Mouse (Mus musculus) forebrain, postnatal 0 days (tissue): ENCODE results near the gene Sirt4. TPM values are rescaled to one million over a fixed set of nuclear protein-coding genes. Genes with fewer than 3 reads are reported as not detected.
"Not testable (repeated sequence)": the region's sequence is repeated elsewhere in the genome, so short reads cannot be mapped to it uniquely, and the experiment has no call there.

Experiments used
- ATAC-seq: fragments of 200-750 bp; cut with Nextera tagmentation; 2 replicates; pipeline ENCODE4 v1.8.0; 2017; ENCODE audit warnings: mild to moderate bottlenecking, moderate library complexity
- DNase-seq: peaks from one replicate; pipeline ENCODE4 v3.0.0-alpha.2; 2015
- H3K27ac ChIP-seq: fragments of 300-500 bp; sonication (generic); 2 replicates; pipeline ENCODE4 v1.5.1; 2014; ENCODE audit warnings: low read depth, mild to moderate bottlenecking, antibody characterized with exemption, low read length, moderate library complexity, mixed read lengths
- H3K27me3 ChIP-seq: fragments of 300-500 bp; sonication (generic); 2 replicates; pipeline ENCODE4 v1.6.1; 2014; ENCODE audit warnings: mild to moderate bottlenecking, low read length, mixed read lengths; ENCODE audit not compliant: insufficient read depth
- H3K36me3 ChIP-seq: fragments of 300-500 bp; sonication (generic); 2 replicates; pipeline ENCODE4 v1.6.1; 2014; ENCODE audit warnings: mild to moderate bottlenecking, moderate library complexity; ENCODE audit not compliant: insufficient read depth
- H3K4me1 ChIP-seq: fragments of 300-500 bp; sonication (generic); 2 replicates; pipeline ENCODE4 v1.6.1; 2014; ENCODE audit warnings: antibody characterized with exemption; ENCODE audit not compliant: insufficient read depth
- H3K4me2 ChIP-seq: fragments of 300-500 bp; sonication (generic); 2 replicates; pipeline ENCODE4 v1.6.1; 2014; ENCODE audit warnings: low read depth, mild to moderate bottlenecking, moderate library complexity
- H3K4me3 ChIP-seq: fragments of 300-500 bp; sonication (generic); 2 replicates; pipeline ENCODE4 v1.5.1; 2014; ENCODE audit warnings: low read depth, low read length, mixed read lengths
- H3K9ac ChIP-seq: fragments of 300-500 bp; sonication (generic); 2 replicates; pipeline ENCODE4 v1.6.1; 2014; ENCODE audit warnings: mild to moderate bottlenecking
- H3K9me3 ChIP-seq: fragments of 300-500 bp; sonication (generic); 2 replicates; pipeline ENCODE4 v1.6.1; 2016; ENCODE audit warnings: low read length
- CTCF ChIP-seq: sonication (generic); IDR thresholded peaks from 2 replicates; pipeline ENCODE4 v1.5.1; 2016; ENCODE audit warnings: antibody characterized with exemption, control low read depth, low read depth
- WGBS: fragments of 180-500 bp; shearing (Covaris S2); extraction: QIAGEN DNeasy Blood & Tissue Kit; methylation state at CpG from one replicate; pipeline ENCODE4 v1.1.7; 2014; 5-methylcytosine and 5-hydroxymethylcytosine counted together
- polyA plus RNA-seq: library from polyadenylated mRNA; unstranded; fragments of >200 nt; fragmentation: Nextera tagmentation; extraction: Ambion mirVana; gene quantifications from 2 replicates; pipeline ENCODE4 v1.2.1, GENCODE M21; 2015
- total RNA-seq: library from RNA; depleted of rRNA; stranded (reverse); fragments of >200 nt; gene quantifications from 2 replicates; pipeline ENCODE4 v1.2.3, GENCODE M21; 2014

Gene Sirt4
- total and polyA plus RNA-seq, 2 experiments from 2014 or later = 18.3 to 36.3 TPM

DNA sequence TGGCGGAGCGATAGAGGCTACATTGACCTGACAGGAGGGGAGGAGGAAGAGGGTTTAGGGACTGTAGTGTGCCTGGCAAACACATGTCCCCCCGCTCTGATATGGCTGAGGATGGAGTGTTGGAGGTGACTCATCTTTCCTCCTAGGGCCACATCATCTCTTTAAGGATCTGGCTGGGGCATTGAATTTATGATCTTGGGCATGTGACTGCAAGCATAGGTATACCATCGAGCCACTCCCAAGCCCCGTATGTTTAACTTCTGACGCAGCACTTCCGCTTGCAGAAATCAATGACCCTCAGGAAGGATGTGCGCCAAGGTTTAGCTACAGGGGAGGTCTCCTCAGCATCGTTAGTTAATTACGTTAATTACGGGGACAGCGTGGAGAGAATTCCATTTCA lies 18.5 kb upstream of the Sirt4 start:
- Histone ChIP-seq H3K4me2 (no peak overlapping the region), H3K9ac (no peak overlapping the region), H3K27ac (no peak overlapping the region), H3K4me3 (no peak overlapping the region), H3K36me3 (no peaks in the 10 kb centered on the region), H3K27me3 (no peaks in the 10 kb centered on the region), H3K9me3 (peaks cover 3% of the 10 kb centered on the region; the same call in 1 of the 2 replicates), H3K4me1 (peaks cover 7% of the 10 kb centered on the region)
- ATAC-seq (no peak), DNase-seq (no peak)
- TF ChIP-seq CTCF = no peak
- 57% methylated on average over 12 of the region's 12 CpGs for WGBS

- no peak for ATAC-seq
- DNase-seq = no peak
- WGBS = 82% methylated on average over 12 of the region's 12 CpGs
- H3K36me3 ChIP-seq = no peaks in the 10 kb centered on the region
- TF ChIP-seq CTCF = no peak
- no peaks in the 10 kb centered on the region for H3K4me1 ChIP-seq
- peaks cover 3% of the 10 kb centered on the region; the same call in 1 of the 2 replicates for H3K9me3 ChIP-seq
- H3K27ac ChIP-seq = no peak overlapping the region
- no peaks in the 10 kb centered on the region for H3K27me3 ChIP-seq
- no peak overlapping the region for H3K4me2 ChIP-seq
- no peak overlapping the region for H3K4me3 ChIP-seq
- no peak overlapping the region for H3K9ac ChIP-seq
Measured at GRCm38 (mm10) chr5:115500383-115500935, 15.9 kb upstream of the Sirt4 start.

DNA sequence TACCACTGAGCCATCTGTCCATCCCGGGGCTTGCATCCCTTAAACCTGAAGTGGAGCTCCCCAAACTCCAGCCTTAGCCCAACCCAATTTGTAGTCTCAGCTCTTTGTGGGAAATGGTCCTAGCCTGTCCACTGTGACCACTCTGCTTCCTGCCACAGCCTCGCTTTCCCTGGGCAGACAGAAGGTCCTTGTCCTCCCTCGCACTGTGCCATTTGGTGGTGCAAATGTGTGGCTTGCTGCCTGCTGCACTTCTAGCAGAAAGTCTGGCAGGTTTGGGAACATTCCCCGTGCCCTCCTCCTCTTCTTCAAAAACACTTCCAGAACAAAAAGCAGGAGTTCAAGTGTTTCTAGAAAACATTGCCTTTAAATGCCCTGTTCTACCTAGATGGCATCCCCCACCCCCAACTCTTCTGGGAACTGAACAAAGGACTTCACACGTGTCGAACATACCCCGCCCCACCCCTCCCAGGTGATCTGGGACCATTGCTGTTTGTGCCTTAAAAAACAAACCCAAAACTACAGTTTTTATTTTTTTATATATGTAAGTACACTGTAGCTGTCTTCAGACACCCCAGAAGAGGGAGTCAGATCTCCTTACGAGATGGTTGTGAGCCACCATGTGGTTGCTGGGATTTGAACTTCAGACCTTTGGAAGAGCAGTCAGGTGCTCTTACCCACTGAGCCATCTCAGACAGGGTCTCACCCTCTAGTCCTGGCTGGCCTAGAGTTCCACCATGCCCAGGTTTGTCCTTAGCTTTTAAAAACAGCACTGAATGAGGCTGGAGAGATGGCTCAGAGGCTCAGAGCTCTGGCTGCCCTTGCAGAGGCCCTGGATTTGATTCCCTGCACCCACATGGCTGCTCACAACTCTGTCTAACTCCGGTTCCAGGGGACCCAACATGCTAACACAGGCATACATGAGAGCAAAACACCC lies 14.0 kb upstream of the Sirt4 start:
- Histone ChIP-seq H3K36me3 (no peaks in the 10 kb centered on the region), H3K27ac (no peak overlapping the region), H3K9ac (no peak overlapping the region), H3K27me3 (no peaks in the 10 kb centered on the region), H3K4me2 (no peak overlapping the region), H3K4me3 (no peak overlapping the region), H3K9me3 (no peaks in the 10 kb centered on the region), H3K4me1 (no peaks in the 10 kb centered on the region)
- WGBS = 52% methylated on average over 9 of the region's 9 CpGs
- TF ChIP-seq CTCF = no peak
- ATAC-seq = no peak
- no peak for DNase-seq

DNA sequence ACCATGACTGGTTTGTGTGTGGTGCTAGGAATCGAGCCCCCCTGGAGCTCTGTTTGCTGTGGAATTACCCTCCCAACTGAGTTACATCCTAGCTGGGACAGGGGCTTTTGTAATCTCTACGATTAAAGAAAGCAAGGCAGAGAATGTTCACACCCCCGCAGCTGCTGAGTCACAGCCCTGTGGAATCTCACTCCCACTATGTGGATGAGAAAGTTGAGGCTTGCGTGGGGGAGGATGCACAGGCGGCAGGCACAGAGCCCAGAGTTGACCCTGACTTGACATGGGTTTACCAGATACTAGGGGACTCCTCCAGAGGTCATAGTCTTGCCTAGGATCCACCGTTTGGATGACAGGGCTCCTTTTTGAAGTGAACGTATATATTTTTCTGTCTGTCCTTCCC lies 12.5 kb upstream of the Sirt4 start:
- no peak overlapping the region for H3K4me2 ChIP-seq
- WGBS = 82% methylated on average over 7 of the region's 7 CpGs
- H3K9ac ChIP-seq = no peak overlapping the region
- H3K36me3 ChIP-seq = no peaks in the 10 kb centered on the region
- no peak for DNase-seq
- H3K9me3 ChIP-seq = no peaks in the 10 kb centered on the region
- H3K27ac ChIP-seq = no peak overlapping the region
- no peaks in the 10 kb centered on the region for H3K27me3 ChIP-seq
- no peak for TF ChIP-seq CTCF
- no peak overlapping the region for H3K4me3 ChIP-seq
- no peak for ATAC-seq
- 0 out of 2 replicates have a peak, but pooled peaks cover 2% of the 10 kb centered on the region for H3K4me1 ChIP-seq

- H3K9me3 ChIP-seq, DNase-seq, H3K27ac ChIP-seq, H3K36me3 ChIP-seq, H3K4me3 ChIP-seq, H3K4me2 ChIP-seq, H3K4me1 ChIP-seq, H3K27me3 ChIP-seq, H3K9ac ChIP-seq: not testable (repeated sequence)
- peak; percentile 75; the same call in 1 of the 2 replicates for ATAC-seq
- 72% methylated on average over 3 of the region's 3 CpGs for whole genome bisulfite sequencing
Measured at GRCm38 (mm10) chr5:115495618-115496017, 11.1 kb upstream of the Sirt4 start.

DNA sequence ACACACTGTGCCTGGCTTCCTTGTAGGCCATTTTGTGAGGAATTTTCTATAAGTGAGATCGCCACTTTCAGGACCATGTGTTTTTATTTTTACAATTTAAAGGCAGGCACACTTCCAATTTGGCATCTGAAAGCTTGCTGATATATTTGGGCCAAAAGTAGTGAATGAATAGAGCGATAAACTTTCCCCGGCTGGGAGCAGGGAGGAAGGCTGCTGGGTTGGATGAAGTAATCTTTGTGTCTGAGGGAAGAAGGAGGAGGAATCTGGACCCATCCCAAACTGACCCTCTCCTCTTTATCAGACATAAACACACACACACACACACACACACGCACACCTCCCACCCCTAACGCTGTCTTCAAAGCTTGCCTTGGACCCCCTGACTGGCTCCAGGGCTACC lies 8.9 kb upstream of the Sirt4 start:
- DNase-seq = no peak
- no peak for TF ChIP-seq CTCF
- Histone ChIP-seq H3K4me3 (no peak overlapping the region), H3K9ac (no peak overlapping the region), H3K27me3 (no peaks in the 10 kb centered on the region), H3K4me1 (peaks cover 6% of the 10 kb centered on the region; the same call in 1 of the 2 replicates), H3K9me3 (no peaks in the 10 kb centered on the region), H3K4me2 (no peak overlapping the region), H3K36me3 (no peaks in the 10 kb centered on the region), H3K27ac (no peak overlapping the region)
- WGBS = 29% methylated on average over 5 of the region's 5 CpGs
- ATAC-seq = no peak

DNA sequence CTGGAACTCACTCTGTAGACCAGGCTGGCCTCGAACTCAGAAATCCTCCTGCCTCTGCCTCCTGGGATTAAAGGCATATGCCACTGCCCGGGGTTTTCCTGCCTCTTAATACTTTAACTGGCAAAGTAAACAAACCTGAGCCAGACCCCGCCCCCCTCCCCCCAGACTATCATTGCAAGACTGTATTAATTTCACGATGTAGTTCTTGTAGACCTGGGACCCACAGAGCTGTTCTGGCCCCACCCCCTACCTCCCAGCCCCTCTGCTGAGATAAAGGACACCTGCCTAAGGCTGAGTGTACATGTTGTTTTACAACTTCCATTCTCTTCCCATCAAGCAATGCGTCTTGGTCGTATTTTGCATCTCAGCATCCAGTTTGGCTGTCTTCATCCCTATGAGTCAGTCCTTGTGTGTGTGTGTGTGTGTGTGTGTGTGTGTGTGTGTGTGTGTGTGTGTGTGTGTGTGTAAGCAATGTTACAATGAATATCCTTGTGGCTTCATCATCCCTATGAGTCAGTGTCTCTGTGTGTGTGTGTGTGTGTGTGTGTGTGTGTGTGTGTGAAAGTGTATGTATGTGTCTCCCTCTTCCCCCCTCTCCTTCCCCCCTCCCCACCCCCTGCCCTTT lies 8.3 kb upstream of the Sirt4 start:
- no peaks in the 10 kb centered on the region for H3K9me3 ChIP-seq
- no peak for ATAC-seq
- H3K4me1 ChIP-seq = peaks cover 6% of the 10 kb centered on the region; the same call in 1 of the 2 replicates
- no peak overlapping the region for H3K9ac ChIP-seq
- no peak overlapping the region for H3K27ac ChIP-seq
- WGBS = 75% methylated on average over 6 of the region's 6 CpGs
- no peak overlapping the region for H3K4me3 ChIP-seq
- no peak for DNase-seq
- no peaks in the 10 kb centered on the region for H3K27me3 ChIP-seq
- H3K36me3 ChIP-seq = no peaks in the 10 kb centered on the region
- no peak for TF ChIP-seq CTCF
- no peak overlapping the region for H3K4me2 ChIP-seq
